Mouse (Mus musculus) stomach, embryonic 16.5 days (tissue): ENCODE data around the gene Olfr311. TPM values are rescaled to one million over a fixed set of nuclear protein-coding genes. Genes with fewer than 3 reads are reported as not detected.
"Not testable (repeated sequence)": the region's sequence is repeated elsewhere in the genome, so short reads cannot be mapped to it uniquely, and the experiment has no call there.

ENCODE experiments used
- ATAC-seq: fragments of 200-750 bp; cut with Nextera tagmentation; 2 replicates; pipeline ENCODE4 v1.8.0; 2017; ENCODE audit warnings: moderate number of reproducible peaks, moderate TSS enrichment; ENCODE audit not compliant: insufficient read depth, low FRiP score
- H3K27ac ChIP-seq: fragments of 300-500 bp; sonication (generic); 2 replicates; pipeline ENCODE4 v1.5.1; 2014; ENCODE audit warnings: low read length
- H3K27me3 ChIP-seq: fragments of 300-500 bp; sonication (generic); 2 replicates; pipeline ENCODE4 v1.6.1; 2014; ENCODE audit warnings: low read length, control low read depth, mixed read lengths; ENCODE audit not compliant: control insufficient read depth, insufficient read depth
- H3K36me3 ChIP-seq: fragments of 300-500 bp; sonication (generic); 2 replicates; pipeline ENCODE4 v1.6.1; 2014; ENCODE audit warnings: low read length; ENCODE audit not compliant: control insufficient read depth, insufficient read depth
- H3K4me1 ChIP-seq: fragments of 300-500 bp; sonication (generic); 2 replicates; pipeline ENCODE4 v1.6.1; 2014; ENCODE audit warnings: low read length, control low read depth, mixed read lengths; ENCODE audit not compliant: control insufficient read depth, insufficient read depth
- H3K4me2 ChIP-seq: fragments of 300-500 bp; sonication (generic); 2 replicates; pipeline ENCODE4 v1.6.1; 2014; ENCODE audit warnings: low read depth, low read length, mixed read lengths
- H3K4me3 ChIP-seq: fragments of 300-500 bp; sonication (generic); replicated peaks from 2 replicates; pipeline ENCODE4 v1.5.1; 2014; ENCODE audit warnings: mild to moderate bottlenecking, low read length
- H3K9ac ChIP-seq: fragments of 300-500 bp; sonication (generic); 2 replicates; pipeline ENCODE4 v1.6.1; 2014; ENCODE audit warnings: low read length
- H3K9me3 ChIP-seq: fragments of 300-500 bp; sonication (generic); replicated peaks from 2 replicates; pipeline ENCODE4 v1.6.1; 2016; ENCODE audit warnings: low read length, control low read depth; ENCODE audit not compliant: control insufficient read depth
- WGBS: fragments of 180-500 bp; shearing (Covaris S2); extraction: QIAGEN DNeasy Blood & Tissue Kit; methylation state at CpG from one replicate; pipeline ENCODE4 v1.1.7; 2014; 5-methylcytosine and 5-hydroxymethylcytosine counted together
- polyA plus RNA-seq: library from polyadenylated mRNA; unstranded; fragments of >200 nt; fragmentation: Nextera tagmentation; extraction: Ambion mirVana; gene quantifications from 2 replicates; pipeline ENCODE4 v1.2.1, GENCODE M21; 2015

The Olfr311 gene
- polyA plus RNA-seq, 1 experiment from 2014 or later, result not detected

- no peaks in the 10 kb centered on the region for H3K27me3 ChIP-seq
- peak; percentile 65; the same call in 1 of the 2 replicates for ATAC-seq
- no peak overlapping the region for H3K27ac ChIP-seq
- no peak overlapping the region for H3K9ac ChIP-seq
- no peaks in the 10 kb centered on the region for H3K9me3 ChIP-seq
- peaks cover 10% of the 10 kb centered on the region for H3K4me1 ChIP-seq
- H3K4me3 ChIP-seq, result no peak overlapping the region
- 23% methylated on average over 2 of the region's 2 CpGs for WGBS
- H3K4me2 ChIP-seq, result no peak overlapping the region
- no peaks in the 10 kb centered on the region for H3K36me3 ChIP-seq
Measured at GRCm38 (mm10) chr11:58804393-58804792, 34.7 kb upstream of the Olfr311 start.

GRCm38 (mm10) chr11:58812001-58812400, 27.1 kb upstream of the Olfr311 start:
- Histone ChIP-seq H3K9me3 (no peaks in the 10 kb centered on the region), H3K27me3 (no peaks in the 10 kb centered on the region), H3K36me3 (no peaks in the 10 kb centered on the region), H3K9ac (no peak overlapping the region), H3K27ac (no peak overlapping the region), H3K4me3 (no peak overlapping the region), H3K4me2 (no peak overlapping the region), H3K4me1 (no peaks in the 10 kb centered on the region)
- 3% methylated on average over 1 of the region's 1 CpGs for WGBS
- no peak for ATAC-seq

- not testable (repeated sequence) for H3K27me3 ChIP-seq
- 56% methylated on average over 1 of the region's 1 CpGs for WGBS
Measured at GRCm38 (mm10) chr11:58814700-58815099, 24.4 kb upstream of the Olfr311 start, which contains the start of gene Olfr313. Gene Olfr313, plus strand, starts transcription at chr11:58815000.

GRCm38 (mm10) chr11:58815676-58816075, 23.4 kb upstream of the Olfr311 start:
- H3K4me2 ChIP-seq, result no peak overlapping the region
- 81% methylated on average over 1 of the region's 1 CpGs for WGBS

More at GRCm38 (mm10) chr11:58814700-58815099, 24.4 kb upstream of the Olfr311 start, which contains the start of gene Olfr313:
- not testable (repeated sequence) for H3K36me3 ChIP-seq, H3K27ac ChIP-seq, H3K9me3 ChIP-seq, ATAC-seq, H3K4me3 ChIP-seq, H3K4me2 ChIP-seq, H3K9ac ChIP-seq, H3K4me1 ChIP-seq

GRCm38 (mm10) chr11:58828937-58829336, 10.1 kb upstream of the Olfr311 start, which contains the start of gene Olfr312:
Gene Olfr312, plus strand, starts transcription at chr11:58829237.
- H3K27me3 ChIP-seq, H3K4me3 ChIP-seq, H3K36me3 ChIP-seq, H3K9me3 ChIP-seq, H3K9ac ChIP-seq, H3K27ac ChIP-seq, ATAC-seq, H3K4me2 ChIP-seq, H3K4me1 ChIP-seq: not testable (repeated sequence)

More at GRCm38 (mm10) chr11:58815676-58816075, 23.4 kb upstream of the Olfr311 start:
- H3K4me3 ChIP-seq, result no peak overlapping the region
- H3K27me3 ChIP-seq, result no peaks in the 10 kb centered on the region
- H3K36me3 ChIP-seq, result no peaks in the 10 kb centered on the region
- H3K9ac ChIP-seq, result no peak overlapping the region
- no peaks in the 10 kb centered on the region for H3K4me1 ChIP-seq
- no peak overlapping the region for H3K27ac ChIP-seq
- no peaks in the 10 kb centered on the region for H3K9me3 ChIP-seq
- ATAC-seq, result no peak

- ATAC-seq, result no peak
- Histone ChIP-seq H3K4me2 (no peak overlapping the region), H3K27me3 (no peaks in the 10 kb centered on the region), H3K4me3 (no peak overlapping the region), H3K36me3 (no peaks in the 10 kb centered on the region), H3K4me1 (no peaks in the 10 kb centered on the region), H3K9ac (no peak overlapping the region), H3K27ac (no peak overlapping the region), H3K9me3 (no peaks in the 10 kb centered on the region)
- WGBS, result 79% methylated on average over 3 of the region's 3 CpGs
Measured at GRCm38 (mm10) chr11:58829764-58830163, 9.3 kb upstream of the Olfr311 start.

- H3K9me3 ChIP-seq, H3K27me3 ChIP-seq, H3K4me2 ChIP-seq, ATAC-seq, H3K4me1 ChIP-seq, H3K27ac ChIP-seq, H3K36me3 ChIP-seq, H3K9ac ChIP-seq, H3K4me3 ChIP-seq: not testable (repeated sequence)
- WGBS, result 62% methylated on average over 3 of the region's 3 CpGs
Measured at GRCm38 (mm10) chr11:58832541-58832940, 6.5 kb upstream of the Olfr311 start.

GRCm38 (mm10) chr11:58846919-58847461, 7.9 kb downstream of the Olfr311 start, which contains the start of gene Gm12258:
Gene Gm12258, plus strand, starts transcription at chr11:58847158.
- Histone ChIP-seq H3K4me3 (peak within 1 kb of the TSS; percentile 76), H3K4me2 (peak within 1 kb of the TSS; percentile 87), H3K27me3 (no peaks in the 10 kb centered on the region), H3K4me1 (peaks cover 6% of the 10 kb centered on the region; the same call in 1 of the 2 replicates), H3K9ac (peak within 1 kb of the TSS; percentile 92), H3K9me3 (no peaks in the 10 kb centered on the region), H3K27ac (peak within 1 kb of the TSS; percentile 57), H3K36me3 (peaks cover 7% of the 10 kb centered on the region; the same call in 1 of the 2 replicates)
- WGBS, result 0% methylated on average over 24 of the region's 24 CpGs
- ATAC-seq, result peak; percentile 100

GRCm38 (mm10) chr11:58847636-58848035, 8.6 kb downstream of the Olfr311 start:
- peaks cover 6% of the 10 kb centered on the region; the same call in 1 of the 2 replicates for H3K4me1 ChIP-seq
- WGBS, result 44% methylated on average over 9 of the region's 9 CpGs
- peak overlapping the region; percentile 76 for H3K4me3 ChIP-seq
- peak overlapping the region; percentile 87 for H3K4me2 ChIP-seq
- no peak for ATAC-seq
- no peak overlapping the region for H3K27ac ChIP-seq
- peak overlapping the region; percentile 92 for H3K9ac ChIP-seq
- H3K36me3 ChIP-seq, result peaks cover 7% of the 10 kb centered on the region; the same call in 1 of the 2 replicates
- H3K27me3 ChIP-seq, result no peaks in the 10 kb centered on the region
- no peaks in the 10 kb centered on the region for H3K9me3 ChIP-seq
